Comparison of ENCODE assay signal across 8 mouse cellular contexts in the genomic region with DNA sequence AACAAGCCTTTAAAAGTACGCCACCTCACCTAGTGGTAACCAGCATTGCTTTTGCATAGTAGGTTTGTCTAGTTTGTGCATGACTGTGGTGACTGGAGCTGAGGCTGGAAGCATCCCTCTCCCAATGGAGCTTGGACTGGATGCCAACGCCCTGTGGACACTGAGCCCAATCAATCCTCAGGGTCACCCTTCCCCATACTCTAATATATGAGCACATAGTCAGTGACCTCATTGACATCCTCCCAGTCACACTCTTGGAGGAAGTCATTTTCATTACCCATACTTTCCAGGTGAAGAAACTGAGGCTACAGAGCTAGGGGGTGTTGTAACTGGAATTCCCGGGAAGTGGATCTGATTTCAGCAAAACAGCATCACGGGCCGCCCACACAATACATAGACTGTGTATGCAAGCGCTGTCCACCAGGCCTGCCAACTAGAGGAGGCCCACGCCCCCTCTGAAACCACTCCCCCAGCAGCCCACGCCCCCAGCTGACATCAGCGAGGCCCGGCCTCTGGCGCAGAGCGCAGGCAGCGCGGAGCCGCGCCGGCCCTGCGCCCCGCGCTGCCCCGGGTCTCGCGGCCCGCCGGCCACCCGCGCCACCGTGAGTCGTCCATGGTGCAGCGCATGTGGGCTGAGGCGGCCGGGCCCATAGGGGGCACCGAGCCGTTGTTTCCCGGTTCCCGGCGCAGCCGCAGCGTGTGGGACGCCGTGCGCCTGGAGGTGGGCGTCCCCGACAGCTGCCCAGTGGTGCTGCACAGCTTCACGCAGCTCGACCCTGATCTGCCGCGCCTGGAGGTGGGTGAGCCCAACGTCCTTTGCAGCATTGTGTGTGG. TPM values are rescaled to one million over a fixed set of nuclear protein-coding genes. Genes with fewer than 3 reads are reported as not detected.
A peak's percentile ranks its signal among the peaks of the same experiment; 100 is the strongest.
DNase-seq lines count a peak whose midpoint lies in the region; ATAC-seq and TF ChIP-seq lines count a peak whose summit lies in the region.

No protein-coding gene starts in this region.

- no peaks in the 10 kb centered on the region for H3K36me3 ChIP-seq in heart, embryonic 14.5 days (ENCODE audit: control insufficient read depth, insufficient read depth, low read length)
- no peaks in the 10 kb centered on the region for H3K36me3 ChIP-seq in liver, embryonic 14.5 days (replicated peaks; ENCODE audit: control insufficient read depth, insufficient read depth, low read depth)
- H3K36me3 ChIP-seq in testis, adult 2 months (ENCODE audit: control insufficient read depth, insufficient read depth, low read length) = no peaks in the 10 kb centered on the region

- H3K9ac ChIP-seq in heart, embryonic 14.5 days (ENCODE audit: low read length) = peak overlapping the region; percentile 86
- H3K9ac ChIP-seq in liver, embryonic 14.5 days (replicated peaks) = no peak overlapping the region

- TF ChIP-seq EP300 in liver, embryonic 14.5 days (IDR thresholded peaks at IDR 0.05; ENCODE audit: low read depth) = no peak

- DNase-seq in CD4-positive, CD25-positive, alpha-beta regulatory T cell, adult 2 months (ENCODE audit: low read depth, low spot score) = peak; percentile 93
- peak; percentile 92 for DNase-seq in brain, embryonic 14.5 days (ENCODE audit: low read depth)
- peak; percentile 83 for DNase-seq in fibroblast of lung, adult 2 months (ENCODE audit: low read depth)
- peak; percentile 91 for DNase-seq in kidney, postnatal 14 days
- DNase-seq in liver, embryonic 14.5 days (ENCODE audit: low read depth in 3 of 3, low spot score in 3 of 3) = peak in 2 of 3 experiments; percentile 37 to 49
- DNase-seq in neural tube, embryonic 10.5 days (ENCODE audit: extremely low spot score, low spot score) = peak; percentile 84

- H3K4me1 ChIP-seq in heart, embryonic 14.5 days (ENCODE audit: control insufficient read depth in 2 of 2, insufficient read depth in 2 of 2, low read length in 2 of 2) = peaks cover 42 to 64% of the 10 kb centered on the region in 2 experiments
- no peaks in the 10 kb centered on the region for H3K4me1 ChIP-seq in liver, embryonic 14.5 days (replicated peaks; ENCODE audit: control insufficient read depth in 2 of 2, insufficient read depth in 2 of 2, low read length in 1 of 2)
- H3K4me1 ChIP-seq in testis, adult 2 months (ENCODE audit: control insufficient read depth, insufficient read depth, low read length) = peaks cover 10% of the 10 kb centered on the region

- no peaks in the 10 kb centered on the region for H3K9me3 ChIP-seq in heart, embryonic 14.5 days (ENCODE audit: control insufficient read depth, low read length)
- no peaks in the 10 kb centered on the region for H3K9me3 ChIP-seq in liver, embryonic 14.5 days (ENCODE audit: control insufficient read depth, low read length)

- peak overlapping the region; percentile 84 to 91 for H3K27ac ChIP-seq in heart, embryonic 14.5 days (replicated peaks in 1 of 2; ENCODE audit: control insufficient read depth in 1 of 2, insufficient read depth in 1 of 2, low read depth in 2 of 2, low read length in 2 of 2)
- H3K27ac ChIP-seq in liver, embryonic 14.5 days = no peak overlapping the region
- no peak overlapping the region for H3K27ac ChIP-seq in testis, adult 2 months (ENCODE audit: control insufficient read depth, insufficient read depth, low read depth, low read length)

- H3K4me2 ChIP-seq in heart, embryonic 14.5 days (ENCODE audit: low read length) = peak overlapping the region; percentile 89
- H3K4me2 ChIP-seq in liver, embryonic 14.5 days (ENCODE audit: low read depth) = peak overlapping the region; percentile 51

- no peaks in the 10 kb centered on the region for H3K27me3 ChIP-seq in heart, embryonic 14.5 days (ENCODE audit: control insufficient read depth, insufficient read depth, low read length)
- no peaks in the 10 kb centered on the region for H3K27me3 ChIP-seq in liver, embryonic 14.5 days (ENCODE audit: control insufficient read depth, insufficient read depth, low read length)
- no peaks in the 10 kb centered on the region for H3K27me3 ChIP-seq in testis, adult 2 months (ENCODE audit: control insufficient read depth, insufficient read depth, low read length)

- peak; percentile 65 for TF ChIP-seq POLR2A in brain, embryonic 14.5 days (IDR thresholded peaks at IDR 0.05; ENCODE audit: borderline replicate concordance, extremely low read depth, insufficient read depth, insufficient read length, poor library complexity, severe bottlenecking)
- TF ChIP-seq POLR2A in testis, adult 2 months (IDR thresholded peaks at IDR 0.05; ENCODE audit: control insufficient read depth, low read depth, low read length) = no peak; the same call in 1 of the 2 replicates

- ATAC-seq in heart, embryonic 14.5 days (ENCODE audit: insufficient number of reproducible peaks, insufficient read depth, low FRiP score, low read depth) = peak; percentile 81
- peak; percentile 78 for ATAC-seq in liver, embryonic 14.5 days (ENCODE audit: insufficient read depth)

- H3K4me3 ChIP-seq in heart, embryonic 14.5 days (ENCODE audit: control insufficient read depth in 1 of 2, insufficient read depth in 1 of 2, low read depth in 1 of 2, low read length in 2 of 2) = peak overlapping the region; percentile 70 to 72
- H3K4me3 ChIP-seq in liver, embryonic 14.5 days (ENCODE audit: insufficient read depth in 1 of 2, low read depth in 2 of 2, low read length in 2 of 2) = peak overlapping the region; percentile 53 to 57
- peak overlapping the region; percentile 73 for H3K4me3 ChIP-seq in testis, adult 2 months (ENCODE audit: control insufficient read depth, low read depth, low read length)

- peak; percentile 25; the same call in 1 of the 2 replicates for TF ChIP-seq CTCF in brain, embryonic 14.5 days (IDR thresholded peaks at IDR 0.05; ENCODE audit: borderline replicate concordance, extremely low read depth, insufficient read depth, insufficient read length)
- TF ChIP-seq CTCF in liver, embryonic 14.5 days (IDR thresholded peaks at IDR 0.05; ENCODE audit: low read depth) = peak; percentile 10; the same call in 1 of the 2 replicates
- no peak for TF ChIP-seq CTCF in testis, adult 2 months (IDR thresholded peaks at IDR 0.05; ENCODE audit: control insufficient read depth, insufficient read depth, insufficient replicate concordance, low read depth, low read length)

- WGBS in heart, embryonic 14.5 days = 2% methylated on average over 49 of the region's 49 CpGs
- 2% methylated on average over 49 of the region's 49 CpGs for WGBS in liver, embryonic 14.5 days (ENCODE audit: insufficient replicate concordance)

RNA-seq across cellular contexts. Expression of a gene that starts 20.2 kb away (rescaled TPM):
- 179 and 191 TPM in 2 replicates for polyA plus RNA-seq in brain, embryonic 14.5 days (2012; rRNA removed)
- polyA plus RNA-seq in heart, embryonic 14.5 days (2014; fragmentation: Nextera tagmentation; extraction: Ambion mirVana) = 20.1 and 21.1 TPM in 2 replicates
- 2.0 and 2.1 TPM in 2 replicates for polyA plus RNA-seq in liver, embryonic 14.5 days (2012; rRNA removed)
- 1.5 and 2.1 TPM in 2 replicates for polyA plus RNA-seq in liver, embryonic 14.5 days (2014; fragmentation: Nextera tagmentation; extraction: Ambion mirVana)
- polyA plus RNA-seq in testis, adult 2 months (2012; rRNA removed) = 147 and 169 TPM in 2 replicates

RNA-seq across cellular contexts. Expression of a gene that starts 27.3 kb away (rescaled TPM):
- 0.37 TPM in 1 of 2 replicates, not detected in the other for polyA plus RNA-seq in brain, embryonic 14.5 days (2012; rRNA removed)
- polyA plus RNA-seq in heart, embryonic 14.5 days (2014; fragmentation: Nextera tagmentation; extraction: Ambion mirVana) = 0.86 and 1.1 TPM in 2 replicates
- not detected in 2 replicates for polyA plus RNA-seq in liver, embryonic 14.5 days (2012; rRNA removed)
- polyA plus RNA-seq in liver, embryonic 14.5 days (2014; fragmentation: Nextera tagmentation; extraction: Ambion mirVana) = not detected in 2 replicates
- polyA plus RNA-seq in testis, adult 2 months (2012; rRNA removed) = 0.47 and 0.78 TPM in 2 replicates

RNA-seq across cellular contexts. Expression of a gene that starts 30.0 kb away (rescaled TPM):
- 0.10 and 0.14 TPM in 2 replicates for polyA plus RNA-seq in brain, embryonic 14.5 days (2012; rRNA removed)
- not detected in 2 replicates for polyA plus RNA-seq in heart, embryonic 14.5 days (2014; fragmentation: Nextera tagmentation; extraction: Ambion mirVana)
- 0.10 and 0.19 TPM in 2 replicates for polyA plus RNA-seq in liver, embryonic 14.5 days (2012; rRNA removed)
- polyA plus RNA-seq in liver, embryonic 14.5 days (2014; fragmentation: Nextera tagmentation; extraction: Ambion mirVana) = 0.39 TPM in 1 of 2 replicates, not detected in the other
- 0.24 and 0.47 TPM in 2 replicates for polyA plus RNA-seq in testis, adult 2 months (2012; rRNA removed)

RNA-seq across cellular contexts. Expression of a gene that starts 36.5 kb away (rescaled TPM):
- polyA plus RNA-seq in brain, embryonic 14.5 days (2012; rRNA removed) = 0.91 and 1.8 TPM in 2 replicates
- not detected in 2 replicates for polyA plus RNA-seq in heart, embryonic 14.5 days (2014; fragmentation: Nextera tagmentation; extraction: Ambion mirVana)
- polyA plus RNA-seq in liver, embryonic 14.5 days (2012; rRNA removed) = 0.31 and 0.52 TPM in 2 replicates
- 0.15 and 0.29 TPM in 2 replicates for polyA plus RNA-seq in liver, embryonic 14.5 days (2014; fragmentation: Nextera tagmentation; extraction: Ambion mirVana)
- polyA plus RNA-seq in testis, adult 2 months (2012; rRNA removed) = 3.1 and 4.5 TPM in 2 replicates

RNA-seq across cellular contexts. Expression of a gene that starts 50.4 kb away (rescaled TPM):
- 45.9 and 51.4 TPM in 2 replicates for polyA plus RNA-seq in brain, embryonic 14.5 days (2012; rRNA removed)
- 20.0 and 20.7 TPM in 2 replicates for polyA plus RNA-seq in heart, embryonic 14.5 days (2014; fragmentation: Nextera tagmentation; extraction: Ambion mirVana)
- polyA plus RNA-seq in liver, embryonic 14.5 days (2012; rRNA removed) = 10.0 and 11.6 TPM in 2 replicates
- 7.6 and 9.0 TPM in 2 replicates for polyA plus RNA-seq in liver, embryonic 14.5 days (2014; fragmentation: Nextera tagmentation; extraction: Ambion mirVana)
- 17.3 and 17.7 TPM in 2 replicates for polyA plus RNA-seq in testis, adult 2 months (2012; rRNA removed)

Comparison
In these comparisons a context has a peak if more than half of its experiments do, and no peak if none do; other contexts are left out.
1. DNase-seq: peak in every context shown above with its lines; median percentile 93 in CD4-positive, CD25-positive, alpha-beta regulatory T cell, adult 2 months; 92 in brain, embryonic 14.5 days; 91 in kidney, postnatal 14 days; 84 in neural tube, embryonic 10.5 days; 83 in fibroblast of lung, adult 2 months; 43 in liver, embryonic 14.5 days.
2. H3K27ac ChIP-seq: peak in heart, embryonic 14.5 days (2 of 2); none in liver, embryonic 14.5 days (single experiment) and testis, adult 2 months (single experiment).
3. Peak in every context shown above with its lines, with median percentiles within 50 percentile points of each other: H3K4me3 ChIP-seq.